Mouse (Mus musculus): Measurements from ENCODE around the gene Nkain4. TPM values are rescaled to one million over a fixed set of nuclear protein-coding genes. Genes with fewer than 3 reads are reported as not detected.

Nkain4 gene
- total and polyA plus RNA-seq, 3 experiments = not detected

DNA sequence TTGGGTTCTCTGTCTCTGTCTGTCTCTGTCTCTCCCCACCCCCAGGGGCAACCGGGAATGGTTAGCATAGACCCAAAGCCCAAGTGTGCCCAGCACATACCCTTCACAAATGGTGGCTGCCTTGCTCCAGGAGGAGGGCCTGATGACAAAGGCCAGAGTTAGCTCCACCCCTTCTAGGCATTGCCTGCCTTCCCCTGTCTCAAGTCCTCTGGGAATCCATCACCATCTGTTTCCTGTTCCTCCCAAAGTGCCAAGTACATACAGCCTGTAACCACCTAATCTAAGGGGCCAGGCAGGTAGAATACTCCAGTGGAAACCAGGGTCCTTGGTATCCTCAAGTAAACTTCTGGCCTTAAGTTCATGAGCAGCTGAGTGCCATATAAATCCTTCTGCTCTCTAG is 22.1 kb downstream of the Nkain4 start:
- Histone ChIP-seq H3K27me3 (replicated peaks) (peaks cover 95% of the 10 kb centered on the region), H3K4me1 (ENCODE audit: control insufficient read depth in 1 of 2, insufficient read depth in 2 of 2) (peaks cover 2 to 5% of the 10 kb centered on the region in 2 experiments; a peak in 1 of 4 replicates), H3K9ac (ENCODE audit: insufficient read depth, low read depth) (no peak overlapping the region), H3K4me2 (ENCODE audit: insufficient read depth, low read depth, poor library complexity, severe bottlenecking) (no peak overlapping the region), H3K36me3 (replicated peaks in 1 of 2; ENCODE audit: control insufficient read depth in 1 of 2, insufficient read depth in 1 of 2, low read length in 1 of 2) (no peaks in the 10 kb centered on the region), H3K79me2 (replicated peaks; ENCODE audit: control insufficient read depth, extremely low read depth, insufficient read depth, poor library complexity, severe bottlenecking) (no peaks in the 10 kb centered on the region), H3K9me3 (replicated peaks; ENCODE audit: low read length) (no peaks in the 10 kb centered on the region), H3K27ac (ENCODE audit: insufficient read depth, low read depth) (no peak overlapping the region), H3K4me3 (replicated peaks in 1 of 3; ENCODE audit: low read depth in 2 of 3, low read length in 2 of 3, poor library complexity in 1 of 3) (no peak overlapping the region)
- in situ Hi-C loops (cut with MboI; ENCODE audit: low pct_ligation_motif_present, low pct_unique_long_range_greater_than_20kb, low sequenced_read_pairs) = loop anchor here (5.0 kb wide), 1 partner anchor 35 kb away; the partner anchor contains the start of gene Arfgap1
- DNase-seq (ENCODE audit: extremely low read depth) = no peak
- no peak for TF ChIP-seq USF1 (IDR thresholded peaks at IDR 0.05; ENCODE audit: low read depth, low read length)
- no peak for TF ChIP-seq JUN (IDR thresholded peaks at IDR 0.05; ENCODE audit: insufficient read depth, low read depth, low read length)
- TF ChIP-seq NRF1 (IDR thresholded peaks at IDR 0.05; ENCODE audit: low read depth, low read length) = no peak
- TF ChIP-seq CHD2 (IDR thresholded peaks at IDR 0.05; ENCODE audit: low read length) = no peak
- TF ChIP-seq KAT2A (IDR thresholded peaks at IDR 0.05; ENCODE audit: insufficient replicate concordance, low read length) = no peak
- TF ChIP-seq POLR2A (IDR thresholded peaks at IDR 0.05; ENCODE audit: low read depth, low read length) = no peak
- TF ChIP-seq RCOR1 (conservative IDR thresholded peaks at IDR 0.05; ENCODE audit: low read depth, low read length) = no peak
- TF ChIP-seq SIN3A (IDR thresholded peaks at IDR 0.05; ENCODE audit: low read length) = no peak
- TF ChIP-seq MEF2A (IDR thresholded peaks at IDR 0.05; ENCODE audit: borderline replicate concordance, low read depth, low read length) = no peak
- TF ChIP-seq GABPA (IDR thresholded peaks at IDR 0.05; ENCODE audit: insufficient replicate concordance, low read depth, low read length) = no peak
- no peak for TF ChIP-seq SMC3 (IDR thresholded peaks at IDR 0.05; ENCODE audit: low read depth, low read length)
- no peak for TF ChIP-seq USF2 (conservative IDR thresholded peaks at IDR 0.05; ENCODE audit: low read depth, low read length)
- TF ChIP-seq BHLHE40 (IDR thresholded peaks at IDR 0.05; ENCODE audit: low read depth, low read length) = no peak
- TF ChIP-seq TCF12 (IDR thresholded peaks at IDR 0.05; ENCODE audit: low read depth, low read length) = no peak
- no peak for TF ChIP-seq MAFK (IDR thresholded peaks at IDR 0.05; ENCODE audit: insufficient replicate concordance, low read length)
- no peak for TF ChIP-seq MYC (IDR thresholded peaks at IDR 0.05; ENCODE audit: low read depth, low read length)
- dilution Hi-C loops (cut with MboI; ENCODE audit: extremely low pct_ligation_motif_present, extremely low pct_unique_long_range_greater_than_20kb, low sequenced_read_pairs) = no loop called here

DNA sequence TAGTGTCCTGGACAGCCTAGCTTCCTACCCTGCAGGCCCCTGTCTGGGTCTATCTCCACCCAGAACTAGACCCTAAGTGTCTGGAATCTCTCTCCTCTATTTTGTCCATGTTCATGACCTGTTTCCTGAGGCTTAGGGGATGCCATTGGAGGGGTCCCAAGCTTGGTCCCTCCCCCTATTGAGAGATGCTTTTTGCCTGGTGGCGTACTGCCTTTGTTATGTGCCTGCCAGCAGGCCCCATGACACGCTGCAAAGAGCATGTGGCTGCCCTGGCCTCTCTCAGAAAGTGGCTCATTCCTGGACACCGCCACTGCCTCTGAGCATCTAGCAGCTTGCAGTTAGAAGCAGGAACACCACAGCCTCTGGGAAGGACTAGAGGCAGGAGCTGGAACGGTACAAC is 25.8 kb downstream of the Nkain4 start, which contains the start of gene Birc7:
Gene Birc7 (plus strand): TSS at position 301 of the 400 bp plus-strand sequence.
- Histone ChIP-seq H3K4me1 (ENCODE audit: control insufficient read depth in 1 of 2, insufficient read depth in 2 of 2) (peaks cover 2 to 5% of the 10 kb centered on the region in 2 experiments; a peak in 1 of 4 replicates), H3K9ac (ENCODE audit: insufficient read depth, low read depth) (no peak within 1 kb of the TSS), H3K4me2 (ENCODE audit: insufficient read depth, low read depth, poor library complexity, severe bottlenecking) (no peak within 1 kb of the TSS), H3K27ac (ENCODE audit: insufficient read depth, low read depth) (no peak within 1 kb of the TSS), H3K79me2 (replicated peaks; ENCODE audit: control insufficient read depth, extremely low read depth, insufficient read depth, poor library complexity, severe bottlenecking) (no peaks in the 10 kb centered on the region), H3K36me3 (replicated peaks in 1 of 2; ENCODE audit: control insufficient read depth in 1 of 2, insufficient read depth in 1 of 2, low read length in 1 of 2) (no peaks in the 10 kb centered on the region), H3K27me3 (replicated peaks) (peaks cover 84% of the 10 kb centered on the region), H3K9me3 (replicated peaks; ENCODE audit: low read length) (no peaks in the 10 kb centered on the region), H3K4me3 (replicated peaks in 1 of 3; ENCODE audit: low read depth in 2 of 3, low read length in 2 of 3, poor library complexity in 1 of 3) (no peak within 1 kb of the TSS)
- dilution Hi-C loops (cut with MboI; ENCODE audit: extremely low pct_ligation_motif_present, extremely low pct_unique_long_range_greater_than_20kb, low sequenced_read_pairs) = no loop called here
- TF ChIP-seq TCF12 (IDR thresholded peaks at IDR 0.05; ENCODE audit: low read depth, low read length) (no peak), E2F4 (IDR thresholded peaks at IDR 0.05; ENCODE audit: insufficient replicate concordance, low read depth, low read length) (no peak), HCFC1 (IDR thresholded peaks at IDR 0.05; ENCODE audit: low read depth, low read length) (no peak), ETS1 (conservative IDR thresholded peaks at IDR 0.05; ENCODE audit: low read depth, low read length) (no peak), UBTF (IDR thresholded peaks at IDR 0.05; ENCODE audit: low read depth, low read length) (no peak), MAX (IDR thresholded peaks at IDR 0.05; ENCODE audit: low read length) (no peak), SMC3 (IDR thresholded peaks at IDR 0.05; ENCODE audit: low read depth, low read length) (no peak), CHD2 (IDR thresholded peaks at IDR 0.05; ENCODE audit: low read length) (no peak), RAD21 (IDR thresholded peaks at IDR 0.05; ENCODE audit: low read depth, low read length) (no peak)
- no peak for DNase-seq (ENCODE audit: extremely low read depth)
- in situ Hi-C loops (cut with MboI; ENCODE audit: low pct_ligation_motif_present, low pct_unique_long_range_greater_than_20kb, low sequenced_read_pairs) = no loop called here

All from CH12.LX (cell line).